Mouse (Mus musculus): ENCODE results near the gene Vmn1r6.

- TF ChIP-seq POLR2A (IDR thresholded peaks at IDR 0.05; ENCODE audit: borderline replicate concordance, control insufficient read depth, low read depth, low read length) (no peak), CTCF (IDR thresholded peaks at IDR 0.05; ENCODE audit: control insufficient read depth, insufficient read depth, low read length) (no peak)
Measured at GRCm38 (mm10) chr6:56996943-56997342, at the start of gene Vmn1r6.
